Mouse (Mus musculus) kidney, postnatal 36 days (tissue): Measurements from ENCODE around the gene Tex21.
"Not testable (repeated sequence)": the region's sequence is repeated elsewhere in the genome, so short reads cannot be mapped to it uniquely, and the experiment has no call there.

Experiments
- DNase-seq, 2 experiments: peaks; one replicate each; pipeline ENCODE4 v3.0.0; 2021 to 2022; ENCODE audit warnings: mixed read lengths in 2 of 2

Tex21 gene

GRCm38 (mm10) chr12:76256114-76256843 is 9.7 kb upstream of the Tex21 start:
- DNase-seq = peak; percentile 58 to 60

GRCm38 (mm10) chr12:76255499-76255875 is 8.9 kb upstream of the Tex21 start:
- DNase-seq = peak; percentile 42 to 55

GRCm38 (mm10) chr12:76254725-76255498 is 8.4 kb upstream of the Tex21 start, which contains the start of gene Mthfd1:
Gene Mthfd1 (plus strand): TSS chr12:76255298.
- DNase-seq = peak; percentile 96 to 98

- no peak for DNase-seq
These were observed 7.4 kb upstream of the Tex21 start for GRCm38 (mm10) chr12:76253991-76254390.

DNA sequence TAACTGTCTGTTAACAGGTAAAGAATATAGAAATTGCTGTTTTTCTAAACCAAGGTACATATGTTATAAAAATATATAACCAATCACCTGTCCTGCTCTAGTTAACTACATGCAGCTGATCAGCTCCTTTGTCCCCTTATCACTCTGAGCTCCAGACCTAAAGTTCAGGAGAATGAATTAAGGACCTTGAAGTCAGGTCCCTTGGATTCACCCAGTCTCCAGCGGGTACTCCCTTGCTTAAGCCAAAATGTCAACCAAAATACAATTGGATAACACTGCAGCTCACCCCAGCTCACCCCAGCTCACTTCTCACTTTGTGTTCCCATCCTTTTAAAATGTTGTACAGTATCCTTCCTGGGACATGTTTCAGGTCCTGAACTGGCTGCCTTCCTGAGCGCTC is 7.0 kb upstream of the Tex21 start:
- no peak for DNase-seq

DNA sequence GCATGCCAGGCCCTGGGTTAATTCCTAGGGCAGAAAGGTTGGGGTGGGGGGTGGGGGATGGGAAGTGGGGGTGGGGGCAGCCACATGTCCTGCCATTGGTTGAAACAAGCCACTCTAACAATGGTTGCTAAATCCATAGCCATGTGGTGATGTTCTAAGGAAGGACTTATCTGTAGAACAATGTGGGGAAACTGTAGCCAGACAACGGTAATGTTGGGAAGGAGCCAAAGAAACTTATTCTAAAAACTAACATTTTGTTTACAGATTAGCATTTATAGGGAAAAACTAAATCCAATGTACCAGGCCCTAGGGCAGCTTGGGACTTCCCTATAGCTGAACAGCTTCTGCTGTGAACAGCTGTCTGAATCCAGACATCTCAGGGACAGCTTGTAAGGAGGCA is 6.5 kb upstream of the Tex21 start:
- DNase-seq = no peak

- no peak for DNase-seq
These were observed 1.6 kb downstream of the Tex21 start for GRCm38 (mm10) chr12:76244981-76245380.

GRCm38 (mm10) chr12:76241833-76242232 is 4.7 kb downstream of the Tex21 start:
- DNase-seq = no peak

DNA sequence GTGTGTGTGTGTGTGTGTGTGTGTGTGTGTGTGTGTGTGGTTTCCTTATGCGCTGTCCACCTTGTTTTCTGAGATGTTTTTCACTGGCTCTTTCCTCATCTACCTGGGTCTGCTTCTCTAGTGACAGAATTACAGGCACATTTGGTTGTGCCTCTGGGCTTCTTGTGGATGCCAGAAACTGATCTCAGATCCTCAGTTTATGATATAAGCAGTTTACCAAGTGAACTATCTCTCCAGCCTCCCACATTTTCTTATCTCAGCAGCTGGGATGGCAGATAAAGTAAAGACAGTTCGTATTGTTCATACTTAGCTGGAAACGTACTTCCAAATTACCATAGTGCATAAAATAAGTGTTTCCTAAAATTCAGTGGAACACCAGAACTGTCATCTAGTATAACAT is 5.5 kb downstream of the Tex21 start:
- DNase-seq = no peak

GRCm38 (mm10) chr12:76240670-76241069 is 5.9 kb downstream of the Tex21 start:
- no peak for DNase-seq

DNA sequence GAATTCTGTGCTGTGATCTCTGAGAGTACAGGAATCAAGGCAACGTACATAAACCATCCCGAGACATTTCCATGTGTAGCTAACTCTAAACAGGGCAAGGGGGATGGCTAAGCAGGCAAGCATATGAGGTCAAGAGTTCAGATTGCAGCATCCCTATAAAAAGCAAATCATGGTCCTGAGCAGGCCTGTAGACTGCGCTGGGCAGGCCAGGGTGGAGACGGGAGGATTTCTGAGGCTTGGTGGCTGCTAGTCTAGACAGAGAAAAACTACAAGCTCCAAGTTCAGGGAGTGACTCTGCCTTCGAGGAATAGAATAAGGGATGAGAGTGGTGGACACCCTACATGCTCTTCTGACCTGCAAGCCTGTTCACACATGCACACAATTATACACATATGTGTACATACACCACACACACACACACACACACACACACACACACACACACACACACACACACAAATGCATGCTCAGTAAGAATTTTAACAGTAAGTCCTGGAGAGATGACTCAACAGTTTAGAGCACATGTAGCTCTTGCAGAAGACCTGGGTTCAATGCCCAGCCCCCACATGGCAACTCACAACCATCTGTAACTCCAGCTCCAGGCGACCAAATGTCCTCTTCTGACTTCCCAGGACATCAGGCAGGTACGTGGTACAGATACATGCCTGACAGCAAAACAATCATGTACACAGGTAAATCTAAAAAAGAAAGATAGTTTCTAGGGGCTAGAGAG is 6.5 kb downstream of the Tex21 start:
- no peak for DNase-seq

DNA sequence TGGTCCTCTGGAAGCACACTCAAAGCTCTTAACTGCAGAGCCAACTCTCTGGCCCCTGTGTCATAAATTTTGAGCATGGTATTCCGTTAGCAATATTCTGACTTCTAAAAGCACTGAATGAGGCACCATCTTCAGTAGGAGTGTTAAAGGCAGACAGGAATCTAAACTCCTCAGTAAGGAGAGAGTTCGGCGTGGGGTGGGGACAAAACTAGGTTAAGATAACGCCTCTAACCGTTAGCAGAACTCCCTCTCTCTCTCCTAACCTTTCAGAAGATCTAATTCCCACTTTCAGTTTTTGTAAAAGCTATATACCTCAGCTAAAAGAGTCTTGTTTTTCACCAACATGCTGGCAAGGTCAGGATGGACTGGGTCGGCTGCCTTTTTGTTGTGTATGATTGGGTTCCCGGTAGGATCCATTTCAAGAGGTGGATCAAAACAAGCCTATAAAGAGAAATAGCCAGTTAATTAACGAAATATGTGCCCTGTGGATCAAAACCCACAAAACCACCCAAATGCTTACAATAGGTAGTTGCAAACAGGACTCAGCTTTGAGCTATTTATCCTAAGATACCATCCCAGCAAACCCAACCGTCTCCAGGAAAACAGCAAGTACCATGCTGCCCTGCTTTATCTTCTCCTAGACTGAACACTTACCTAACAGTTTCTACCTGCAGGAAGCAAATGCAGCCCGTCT is 7.3 kb downstream of the Tex21 start:
- DNase-seq = no peak

- no peak for DNase-seq
These were observed 11.3 kb downstream of the Tex21 start for GRCm38 (mm10) chr12:76235253-76235652.

GRCm38 (mm10) chr12:76230644-76231043 is 15.9 kb downstream of the Tex21 start:
- DNase-seq = no peak

DNA sequence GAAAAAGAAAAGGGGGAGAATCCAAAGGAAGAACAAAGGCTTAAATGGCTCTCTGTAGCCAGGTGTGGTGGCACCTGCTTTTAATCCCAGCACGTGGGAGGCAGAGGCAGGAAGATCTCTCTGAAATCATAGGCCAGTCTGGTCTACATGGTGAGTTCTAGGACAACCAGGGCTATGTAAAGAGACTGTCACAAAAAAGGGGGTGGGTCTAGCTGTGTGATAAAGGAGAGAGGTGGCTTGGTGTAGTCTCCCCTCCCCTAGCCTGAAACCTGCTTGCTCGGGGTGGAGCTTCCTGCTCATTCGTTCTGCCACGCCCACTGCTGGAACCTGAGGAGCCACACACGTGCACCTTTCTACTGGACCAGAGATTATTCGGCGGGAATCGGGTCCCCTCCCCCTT is 24.4 kb downstream of the Tex21 start:
- not testable (repeated sequence) for DNase-seq

GRCm38 (mm10) chr12:76216716-76217115 is 29.8 kb downstream of the Tex21 start:
- no peak for DNase-seq

DNA sequence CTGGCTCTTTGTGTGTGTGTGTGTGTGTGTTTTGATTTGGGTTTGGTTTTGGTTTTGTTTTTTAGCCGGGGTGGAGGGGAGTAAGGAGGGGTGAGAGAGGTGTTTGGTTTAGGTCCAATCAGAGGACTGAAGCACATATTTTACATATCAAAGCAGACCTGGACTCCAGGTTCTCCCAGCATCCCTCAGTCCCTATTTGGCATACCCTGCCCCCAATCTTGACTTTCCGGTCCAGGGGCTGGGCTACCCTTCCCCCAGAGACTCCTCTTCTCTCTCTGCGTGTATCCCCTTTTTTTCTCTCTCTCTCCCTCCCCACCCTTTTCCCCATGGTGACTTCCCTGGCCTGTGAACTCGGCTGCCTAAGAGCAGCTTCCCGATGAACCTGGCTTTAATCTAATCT is 31.4 kb downstream of the Tex21 start:
- DNase-seq = no peak

- no peak for DNase-seq
These were observed 37.0 kb downstream of the Tex21 start for GRCm38 (mm10) chr12:76209429-76209974.

GRCm38 (mm10) chr12:76200326-76200725 is 46.2 kb downstream of the Tex21 start:
- no peak for DNase-seq

GRCm38 (mm10) chr12:76197071-76197470 is 49.5 kb downstream of the Tex21 start:
- DNase-seq = no peak

- peak; percentile 70 to 79 for DNase-seq
These were observed 49.9 kb downstream of the Tex21 start for GRCm38 (mm10) chr12:76196709-76197054.

DNA sequence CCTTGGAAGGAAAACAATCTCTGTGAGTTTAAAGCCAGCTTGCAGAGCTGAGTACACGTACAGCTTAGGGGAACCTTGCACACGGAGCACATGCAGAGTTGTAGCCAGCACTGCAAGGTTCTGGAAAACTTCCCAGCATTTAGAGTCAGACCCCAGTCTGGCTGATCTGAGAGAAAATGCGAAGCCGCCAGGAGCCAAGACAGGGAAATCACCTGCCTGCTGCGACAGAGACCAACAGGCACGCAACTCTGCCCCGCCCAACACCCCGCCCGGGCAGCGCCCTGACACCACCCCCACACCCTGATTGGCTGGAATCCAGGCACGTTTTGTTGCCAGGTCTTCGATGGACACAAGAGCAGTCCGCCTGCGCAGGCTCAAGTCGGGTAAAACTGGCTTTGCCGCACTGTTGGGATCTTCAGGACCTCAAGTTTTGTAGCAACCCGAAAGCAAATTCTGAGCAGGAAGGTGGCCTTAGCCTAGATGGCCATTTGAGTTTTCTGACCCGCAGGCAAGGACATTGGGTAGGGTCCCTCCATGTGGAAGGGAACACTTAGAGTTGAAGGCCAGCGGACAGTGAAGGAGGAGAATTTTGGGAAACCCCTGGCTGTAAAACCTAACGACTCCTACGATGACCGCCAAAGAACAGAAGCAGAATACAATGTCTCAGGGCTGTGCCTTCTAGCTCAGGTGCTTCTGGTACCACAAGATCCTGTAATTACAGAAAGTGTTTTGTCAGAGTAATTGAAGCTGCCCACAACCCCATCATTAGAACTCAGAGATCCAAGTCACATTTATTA is 50.4 kb downstream of the Tex21 start:
- DNase-seq = peak; percentile 94 to 95
